1 mouse cellular context compared by ENCODE assay signal in genomic region chr11:98389221-98389780, GRCm38 (mm10).
TF ChIP-seq lines count a peak whose summit lies in the region.

No protein-coding gene starts in this region.

TF ChIP-seq in CH12.LX, 34 proteins besides CTCF, POLR2A, EP300 and RAD21 (continued from another document):
- no peak for TF ChIP-seq TBP (conservative IDR thresholded peaks at IDR 0.05; ENCODE audit: low read depth, low read length)
